Mouse (Mus musculus) lung, postnatal 25 days (tissue): ENCODE measurements around the gene Baz2b.

ENCODE experiments used
- DNase-seq: peaks from one replicate; pipeline ENCODE4 v3.0.0; 2022; ENCODE audit warnings: low spot score

Gene Baz2b

DNA sequence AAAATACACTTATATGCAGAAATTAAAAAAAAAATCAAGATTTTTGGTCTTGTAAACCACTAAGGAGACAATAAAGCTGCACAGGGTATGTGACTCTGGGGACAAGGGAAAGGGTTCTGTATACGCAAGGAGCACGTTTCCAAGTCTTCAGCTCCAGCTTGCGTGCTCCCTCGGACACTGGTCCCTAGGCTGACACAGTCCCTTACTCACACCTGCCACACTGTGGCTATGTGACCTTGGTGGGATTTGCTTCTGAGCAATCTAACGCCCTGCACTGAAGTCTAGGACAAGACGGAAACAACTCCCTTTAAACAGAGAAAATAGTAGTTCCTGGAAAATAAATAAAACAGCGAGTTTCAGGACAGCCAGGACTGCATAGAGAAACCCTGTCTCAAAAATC is 253.7 kb downstream of the Baz2b start:
- no peak for DNase-seq

DNA sequence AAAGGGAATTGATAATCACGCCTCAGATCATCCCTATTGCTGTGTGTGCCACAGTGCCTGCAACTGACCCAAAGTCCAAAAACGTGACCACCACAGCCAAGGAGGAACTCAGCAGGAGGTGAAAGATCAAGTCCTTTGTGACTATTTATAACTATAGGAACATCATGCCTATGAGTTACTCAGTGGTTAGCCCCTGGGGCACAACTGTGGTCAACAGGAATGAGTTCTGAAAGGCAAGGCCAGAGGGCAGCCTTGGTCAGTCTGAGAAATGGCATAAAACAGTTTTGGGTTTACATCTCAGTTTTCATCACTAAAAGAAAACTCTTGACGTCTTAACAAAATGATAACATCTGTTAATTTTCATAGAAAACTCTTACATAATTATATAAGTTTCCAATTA is 254.8 kb downstream of the Baz2b start:
- DNase-seq, result no peak

DNA sequence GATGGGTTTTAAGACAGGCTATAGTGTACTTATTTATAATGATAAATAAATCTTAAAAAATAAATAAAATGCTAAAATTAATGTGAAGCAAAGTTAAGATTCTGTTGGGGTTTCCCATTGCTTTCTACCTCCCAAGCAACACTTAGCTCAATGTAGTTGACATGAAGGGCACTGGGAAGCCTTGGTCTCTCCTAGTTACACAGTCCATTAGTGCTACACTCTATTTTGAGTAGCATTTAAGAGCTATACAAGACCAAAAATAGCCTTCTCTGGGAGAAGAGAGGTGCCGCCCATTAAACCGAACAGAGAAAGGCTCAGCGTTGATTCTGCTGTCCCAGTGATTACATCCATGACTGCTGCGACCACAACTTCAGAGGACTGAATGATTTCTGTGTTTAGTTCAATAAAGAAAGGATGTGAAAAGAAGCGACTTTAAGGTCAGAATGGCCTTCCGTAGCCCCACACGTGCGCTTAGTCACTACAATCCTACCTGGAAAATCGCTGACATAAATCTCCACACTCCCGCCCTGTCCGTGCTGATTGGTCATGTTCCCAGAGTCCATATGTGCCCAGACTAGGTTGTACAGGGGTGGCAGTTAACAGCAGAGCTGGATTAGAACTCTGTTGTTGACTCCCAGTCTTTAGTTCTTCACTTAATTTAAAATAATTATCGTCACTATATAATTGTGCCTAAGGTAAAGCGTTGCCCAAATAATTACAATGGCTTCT is 257.2 kb downstream of the Baz2b start:
- DNase-seq, result no peak

- no peak for DNase-seq
Observed at GRCm38 (mm10) chr2:59951706-59952105, 257.9 kb downstream of the Baz2b start.

DNA sequence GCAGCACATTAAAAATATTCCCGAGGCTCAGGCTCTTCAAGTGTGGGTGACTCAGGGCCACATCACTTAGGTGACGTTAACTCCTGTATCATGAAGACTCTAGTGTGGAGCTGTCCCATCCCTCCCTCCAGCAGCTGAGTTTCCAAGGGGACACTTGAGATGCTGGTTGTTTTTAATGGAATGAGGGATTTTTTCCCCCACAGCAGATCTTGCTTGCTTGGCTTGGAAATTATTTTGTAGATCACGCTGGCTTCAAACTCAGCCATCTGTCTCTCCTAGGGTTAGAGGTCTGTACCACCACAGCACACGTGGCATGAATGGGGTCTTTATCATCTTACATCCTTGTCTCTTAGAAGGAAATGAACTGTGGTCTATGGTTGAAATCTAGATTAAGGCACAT is 258.5 kb downstream of the Baz2b start:
- no peak for DNase-seq

- DNase-seq, result no peak
Observed at GRCm38 (mm10) chr2:59936296-59936695, 273.3 kb downstream of the Baz2b start.

DNA sequence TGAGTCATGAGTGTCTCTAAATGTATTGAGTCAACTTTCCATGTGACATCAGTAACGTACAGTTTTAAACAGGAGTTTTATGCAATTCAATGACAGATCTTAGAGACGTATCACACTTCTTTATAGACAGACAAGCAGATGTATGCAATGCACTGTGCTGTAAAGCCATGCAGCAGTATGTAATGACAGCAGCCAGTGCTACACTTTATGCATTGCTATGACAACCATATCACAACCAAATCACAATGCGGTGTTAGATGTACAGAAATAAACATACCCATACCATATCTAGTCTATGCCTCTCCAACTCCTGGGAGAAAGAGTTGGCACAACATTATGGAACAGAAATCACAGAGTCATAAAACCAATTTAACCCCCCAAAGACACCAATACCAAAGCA is 276.5 kb downstream of the Baz2b start:
- no peak for DNase-seq

DNA sequence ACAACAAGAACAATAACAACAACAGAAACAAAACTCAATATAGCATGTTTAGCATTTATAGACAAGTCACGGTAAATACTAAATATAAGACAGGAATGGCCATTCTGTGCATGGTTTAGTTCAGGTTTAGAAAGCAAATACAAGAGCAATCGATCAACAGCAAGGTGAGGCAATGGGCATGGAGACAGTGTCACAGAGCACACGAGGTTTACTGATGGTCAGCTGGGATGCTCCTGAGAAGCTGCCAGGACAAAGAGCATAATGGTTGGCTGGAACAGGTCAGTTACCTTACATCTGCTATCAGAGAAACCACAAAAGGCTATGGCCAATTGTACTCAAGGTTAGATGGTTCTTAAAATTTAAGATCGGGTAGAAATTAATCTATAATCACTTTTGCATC is 277.4 kb downstream of the Baz2b start:
- DNase-seq, result no peak

GRCm38 (mm10) chr2:59913610-59914009 is 296.0 kb downstream of the Baz2b start:
- DNase-seq, result no peak

GRCm38 (mm10) chr2:59908048-59908447 is 301.6 kb downstream of the Baz2b start:
- DNase-seq, result no peak

DNA sequence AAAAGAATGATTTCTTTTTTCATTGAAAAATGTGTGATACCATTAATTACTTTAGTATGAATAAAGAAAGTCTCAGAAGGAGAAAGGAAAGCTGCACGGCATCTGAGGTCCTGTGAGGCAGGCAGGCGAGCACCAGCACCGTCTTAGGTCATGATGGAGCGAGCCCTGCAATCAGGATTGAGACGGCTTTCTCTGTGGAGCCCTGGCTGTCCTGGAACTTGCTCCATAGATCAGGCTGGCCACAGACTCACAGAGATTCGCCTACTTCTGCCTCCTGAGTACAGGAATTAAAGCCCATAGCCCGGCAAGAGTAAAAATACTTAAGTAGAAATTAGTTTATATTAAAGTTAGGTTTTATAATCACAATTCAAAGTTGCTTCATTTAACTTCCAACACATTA is 305.6 kb downstream of the Baz2b start:
- DNase-seq, result no peak

DNA sequence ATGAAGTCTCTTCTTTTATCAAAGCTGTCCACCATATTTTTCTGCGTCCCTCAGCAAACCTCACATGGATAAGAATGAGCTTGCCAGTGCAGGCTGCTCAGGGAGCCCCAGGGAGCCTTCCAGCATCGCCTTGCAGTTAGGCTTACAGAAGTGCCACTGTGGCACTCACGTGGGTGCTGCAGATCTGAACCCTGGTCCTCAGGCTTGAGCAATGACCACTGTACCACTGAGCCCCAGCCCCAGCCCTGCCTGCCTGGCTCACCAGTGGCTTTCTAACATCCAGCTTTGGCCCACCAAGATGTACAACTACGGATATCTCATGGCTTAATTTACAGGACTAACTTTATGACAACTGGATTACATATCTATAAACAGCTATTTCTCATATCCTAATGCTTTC is 311.0 kb downstream of the Baz2b start:
- no peak for DNase-seq

DNA sequence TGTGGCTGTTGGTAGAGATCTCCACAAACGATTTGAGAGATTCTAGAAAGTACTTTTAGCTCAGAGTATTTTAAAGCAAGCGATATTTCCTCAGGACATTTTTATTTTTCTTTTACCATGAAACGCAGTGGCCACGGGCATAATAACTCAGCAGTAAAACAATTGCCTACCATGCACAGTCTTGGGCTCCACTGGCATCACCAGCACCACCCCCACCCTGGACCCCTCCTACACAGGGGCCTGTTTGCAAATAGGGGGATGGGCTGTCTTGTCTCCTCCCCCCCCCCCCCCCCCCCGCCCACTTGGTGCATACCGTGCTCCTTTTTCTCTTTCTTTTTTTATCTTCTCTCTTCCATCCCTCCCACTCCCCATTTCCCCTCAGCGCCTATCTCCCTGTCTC is 311.5 kb downstream of the Baz2b start:
- DNase-seq, result no peak

GRCm38 (mm10) chr2:59896837-59897236 is 312.8 kb downstream of the Baz2b start:
- no peak for DNase-seq

DNA sequence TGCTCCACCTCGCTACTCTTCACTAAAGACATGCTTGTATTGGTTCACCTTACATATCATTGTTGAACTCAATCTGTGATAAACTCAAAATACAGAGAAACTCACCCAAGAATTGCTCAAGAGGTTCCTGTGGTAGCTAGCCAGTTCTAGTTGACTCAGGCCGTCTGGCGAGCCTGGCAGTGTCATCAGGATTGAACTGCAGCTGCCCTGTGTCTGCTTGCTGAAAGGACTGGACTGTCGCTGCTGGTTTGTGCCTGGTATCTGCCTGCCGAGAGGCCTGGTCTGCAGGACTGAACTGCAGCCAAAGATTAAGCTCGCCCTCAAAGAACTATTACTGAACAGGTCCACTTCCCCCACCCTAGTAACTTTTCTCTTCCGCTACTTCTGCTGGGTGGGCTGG is 313.2 kb downstream of the Baz2b start:
- DNase-seq, result peak; percentile 16

- no peak for DNase-seq
Observed at GRCm38 (mm10) chr2:59889699-59890098, 319.9 kb downstream of the Baz2b start.

- DNase-seq, result peak; percentile 2
Observed at GRCm38 (mm10) chr2:59882742-59883281, 326.8 kb downstream of the Baz2b start.

DNA sequence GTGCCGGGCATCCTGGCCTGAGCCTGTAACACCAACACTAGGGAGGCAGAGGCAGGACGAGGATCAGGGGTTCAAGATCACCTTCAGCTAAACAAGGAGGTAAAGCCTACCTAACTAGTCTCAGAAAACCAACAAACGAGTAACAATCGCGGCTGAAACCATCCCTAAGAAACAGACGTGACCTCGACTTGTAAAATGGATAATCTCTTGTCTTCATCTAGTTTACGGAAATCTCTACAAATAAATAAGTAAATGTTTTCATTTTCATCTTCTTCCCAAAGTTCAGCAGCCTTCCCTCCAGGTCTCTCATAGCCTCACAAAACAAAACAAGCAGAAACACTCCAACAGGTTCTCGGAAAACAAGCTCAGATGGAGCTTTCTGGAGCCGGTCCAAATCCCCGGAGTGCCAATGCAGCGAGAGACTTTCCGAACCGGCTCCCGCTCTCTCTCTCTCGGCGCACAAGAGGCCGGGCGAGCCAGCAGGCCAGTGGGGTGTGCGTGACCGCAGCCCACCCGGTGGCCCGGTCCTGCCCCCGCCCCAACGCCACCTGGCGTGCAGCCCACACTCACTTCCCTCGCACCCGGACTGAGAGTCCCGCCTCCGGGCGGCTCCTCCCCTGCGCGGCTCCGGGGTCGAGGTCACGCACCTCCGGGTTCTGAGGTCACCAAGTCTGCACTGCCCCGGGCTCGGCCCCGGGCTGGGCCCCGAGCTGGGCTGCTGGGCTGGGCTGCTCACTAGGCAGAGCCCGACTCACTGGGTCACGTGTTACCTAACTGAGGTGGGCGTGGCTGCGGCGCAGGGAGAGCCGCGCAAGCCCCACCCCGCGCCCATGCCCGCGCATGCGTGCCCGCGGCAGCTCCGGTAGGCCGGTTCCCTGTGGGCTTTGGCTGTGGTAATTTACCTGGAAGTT is 327.6 kb downstream of the Baz2b start, which contains the start of gene Wdsub1:
Gene Wdsub1, minus strand, starts transcription at position 761 of the 911 bp plus-strand sequence.
- DNase-seq, result peak; percentile 95

GRCm38 (mm10) chr2:59881404-59881803 is 328.2 kb downstream of the Baz2b start:
- DNase-seq, result no peak

- DNase-seq, result no peak
Observed at GRCm38 (mm10) chr2:59878221-59878620, 331.4 kb downstream of the Baz2b start.

- DNase-seq, result no peak
Observed at GRCm38 (mm10) chr2:59877335-59877734, 332.3 kb downstream of the Baz2b start.

DNA sequence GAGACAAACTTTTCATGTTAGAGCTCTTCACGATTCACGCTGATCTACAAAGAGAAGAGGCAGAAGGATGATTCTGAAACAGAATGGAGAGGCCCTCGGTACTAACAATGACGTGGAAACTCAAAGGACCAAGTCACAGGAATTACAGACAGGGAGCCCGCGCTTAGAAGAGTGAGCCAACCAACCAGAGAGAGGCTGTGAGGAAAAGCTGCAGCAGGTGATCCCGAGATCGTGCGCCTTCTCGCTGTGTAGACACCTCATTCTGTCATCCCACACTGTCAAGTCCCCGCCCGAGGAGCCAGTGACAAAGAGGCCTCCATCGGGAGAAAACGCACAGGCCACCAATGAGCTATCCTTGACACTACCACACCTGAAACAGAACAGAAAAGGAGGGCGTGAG is 333.2 kb downstream of the Baz2b start:
- DNase-seq, result no peak

- no peak for DNase-seq
Observed at GRCm38 (mm10) chr2:59870526-59870925, 339.1 kb downstream of the Baz2b start.
